Mouse (Mus musculus): ENCODE data around the gene Stk39. TPM values are rescaled to one million over a fixed set of nuclear protein-coding genes. Genes with fewer than 3 reads are reported as not detected.

The Stk39 gene
- total RNA-seq, 1 experiment = 5.0 TPM

DNA sequence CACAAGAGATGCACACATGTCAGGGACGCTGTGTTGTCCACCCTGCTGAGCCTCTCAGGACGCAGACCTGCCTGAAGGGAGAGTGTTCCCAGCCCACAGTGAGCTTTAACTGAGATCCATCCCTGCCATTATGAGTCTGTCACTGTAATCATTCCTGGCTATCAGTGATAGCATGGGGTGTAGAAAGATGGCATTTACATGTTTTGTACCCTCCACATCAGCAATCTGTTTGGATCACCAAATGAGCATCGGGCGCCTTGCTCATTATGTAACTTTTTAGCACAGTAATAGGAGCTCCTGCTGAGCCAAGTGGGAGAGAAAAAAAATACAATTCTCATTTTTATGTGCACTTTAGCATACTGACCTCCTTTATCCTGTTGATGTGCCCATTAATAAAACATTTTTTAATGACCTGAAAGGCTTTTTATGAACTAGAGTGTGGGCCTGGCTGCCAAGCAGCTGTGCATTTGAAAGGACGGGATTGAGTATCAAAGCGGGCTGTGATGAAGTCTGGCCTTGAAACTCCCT, 189.0 kb downstream of the Stk39 start:
- DNase-seq (ENCODE audit: low read depth, low spot score) = no peak
- no peak overlapping the region for H3K27ac ChIP-seq (ENCODE audit: insufficient read depth, low read depth, low read length, poor library complexity, severe bottlenecking)
- no peak for TF ChIP-seq ZC3H11A (IDR thresholded peaks at IDR 0.05; ENCODE audit: borderline replicate concordance, low read depth, low read length)
- no peak for TF ChIP-seq MAFK (IDR thresholded peaks at IDR 0.05; ENCODE audit: insufficient read depth, low read depth, low read length)
- no peak for TF ChIP-seq CHD2 (IDR thresholded peaks at IDR 0.05; ENCODE audit: low read depth, low read length)
- no peaks in the 10 kb centered on the region for H3K36me3 ChIP-seq (ENCODE audit: control insufficient read depth, insufficient read depth, low read length, poor library complexity, severe bottlenecking)
- in situ Hi-C loops (cut with MboI; ENCODE audit: low sequenced_read_pairs in 2 of 2, unreplicated experiment in 2 of 2) = no loop called here
- no peaks in the 10 kb centered on the region for H3K9me3 ChIP-seq (ENCODE audit: control insufficient read depth, insufficient read depth, low read depth, low read length)
- H3K9ac ChIP-seq (ENCODE audit: insufficient read depth, low read depth, low read length, poor library complexity, severe bottlenecking) = no peak overlapping the region
- H3K4me1 ChIP-seq (ENCODE audit: control insufficient read depth in 2 of 2, insufficient read depth in 2 of 2, low read length in 2 of 2, poor library complexity in 1 of 2) = no peaks in the 10 kb centered on the region
- no peak overlapping the region for H3K4me3 ChIP-seq (ENCODE audit: insufficient read depth in 1 of 2, low read depth in 1 of 2, low read length in 2 of 2, poor library complexity in 1 of 2, severe bottlenecking in 1 of 2)

DNA sequence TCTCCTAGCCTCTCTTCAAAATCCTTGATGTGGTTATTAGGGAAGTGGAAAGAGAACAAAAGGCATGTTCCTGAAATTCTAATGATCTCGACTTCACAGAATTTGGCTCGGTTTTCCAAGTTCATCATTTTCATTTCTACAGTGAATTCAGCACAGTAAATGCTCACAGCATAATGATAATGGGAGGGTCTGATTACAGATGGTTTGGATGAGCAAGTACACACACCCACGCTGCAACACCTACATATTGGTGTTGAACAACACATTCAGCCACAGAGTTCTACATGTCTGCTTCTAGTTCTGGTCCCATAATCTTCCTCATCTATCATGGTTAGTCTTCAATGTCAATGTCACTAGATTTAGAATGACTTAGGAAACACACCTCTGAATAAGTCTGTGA, 190.5 kb downstream of the Stk39 start:
- Histone ChIP-seq H3K9ac (ENCODE audit: insufficient read depth, low read depth, low read length, poor library complexity, severe bottlenecking) (no peak overlapping the region), H3K4me3 (ENCODE audit: insufficient read depth in 1 of 2, low read depth in 1 of 2, low read length in 2 of 2, poor library complexity in 1 of 2, severe bottlenecking in 1 of 2) (no peak overlapping the region), H3K36me3 (ENCODE audit: control insufficient read depth, insufficient read depth, low read length, poor library complexity, severe bottlenecking) (no peaks in the 10 kb centered on the region), H3K27ac (ENCODE audit: insufficient read depth, low read depth, low read length, poor library complexity, severe bottlenecking) (no peak overlapping the region), H3K9me3 (ENCODE audit: control insufficient read depth, insufficient read depth, low read depth, low read length) (no peaks in the 10 kb centered on the region), H3K4me1 (ENCODE audit: control insufficient read depth in 2 of 2, insufficient read depth in 2 of 2, low read length in 2 of 2, poor library complexity in 1 of 2) (no peaks in the 10 kb centered on the region)
- DNase-seq (ENCODE audit: low read depth, low spot score) = no peak
- TF ChIP-seq MAFK (IDR thresholded peaks at IDR 0.05; ENCODE audit: insufficient read depth, low read depth, low read length) (no peak), HCFC1 (IDR thresholded peaks at IDR 0.05; ENCODE audit: borderline replicate concordance, insufficient read depth, low read length) (no peak), CHD2 (IDR thresholded peaks at IDR 0.05; ENCODE audit: low read depth, low read length) (no peak)
- in situ Hi-C loops (cut with MboI; ENCODE audit: low sequenced_read_pairs in 2 of 2, unreplicated experiment in 2 of 2) = no loop called here

GRCm38 (mm10) chr2:68271301-68271700, 200.8 kb downstream of the Stk39 start:
- Histone ChIP-seq H3K27ac (ENCODE audit: insufficient read depth, low read depth, low read length, poor library complexity, severe bottlenecking) (no peak overlapping the region), H3K9me3 (ENCODE audit: control insufficient read depth, insufficient read depth, low read depth, low read length) (no peaks in the 10 kb centered on the region), H3K4me1 (ENCODE audit: control insufficient read depth in 2 of 2, insufficient read depth in 2 of 2, low read length in 2 of 2, poor library complexity in 1 of 2) (no peaks in the 10 kb centered on the region), H3K36me3 (ENCODE audit: control insufficient read depth, insufficient read depth, low read length, poor library complexity, severe bottlenecking) (peaks cover 4% of the 10 kb centered on the region; the same call in 1 of the 2 replicates), H3K9ac (ENCODE audit: insufficient read depth, low read depth, low read length, poor library complexity, severe bottlenecking) (no peak overlapping the region), H3K4me3 (ENCODE audit: insufficient read depth in 1 of 2, low read depth in 1 of 2, low read length in 2 of 2, poor library complexity in 1 of 2, severe bottlenecking in 1 of 2) (no peak overlapping the region)
- DNase-seq (ENCODE audit: low read depth, low spot score) = no peak
- in situ Hi-C loops (cut with MboI; ENCODE audit: low sequenced_read_pairs in 2 of 2, unreplicated experiment in 2 of 2) = no loop called here
- TF ChIP-seq ZNF384 (IDR thresholded peaks at IDR 0.05; ENCODE audit: low read depth, low read length) (no peak), CHD2 (IDR thresholded peaks at IDR 0.05; ENCODE audit: low read depth, low read length) (no peak), HCFC1 (IDR thresholded peaks at IDR 0.05; ENCODE audit: borderline replicate concordance, insufficient read depth, low read length) (no peak), ZC3H11A (IDR thresholded peaks at IDR 0.05; ENCODE audit: borderline replicate concordance, low read depth, low read length) (no peak), MAFK (IDR thresholded peaks at IDR 0.05; ENCODE audit: insufficient read depth, low read depth, low read length) (no peak)

DNA sequence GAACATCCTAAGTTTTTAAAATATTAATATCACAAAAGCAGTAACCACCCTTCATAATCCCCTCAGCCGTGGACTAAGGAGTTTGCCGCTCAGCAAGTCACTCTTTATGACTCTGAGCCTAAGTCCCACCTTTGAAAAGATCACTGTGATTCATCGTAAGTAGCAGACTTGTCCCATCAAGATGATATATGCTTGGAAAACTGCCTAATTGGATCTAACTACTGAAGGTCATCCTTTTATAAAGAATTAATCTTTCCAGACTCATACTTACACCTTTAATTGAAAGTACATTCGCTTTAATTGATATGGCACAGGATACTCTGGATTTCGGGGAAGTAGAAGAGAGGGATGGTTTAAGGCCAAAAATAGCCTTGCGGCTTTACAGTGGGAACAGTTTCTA, 201.2 kb downstream of the Stk39 start:
- in situ Hi-C loops (cut with MboI; ENCODE audit: low sequenced_read_pairs in 2 of 2, unreplicated experiment in 2 of 2) = no loop called here
- Histone ChIP-seq H3K9ac (ENCODE audit: insufficient read depth, low read depth, low read length, poor library complexity, severe bottlenecking) (no peak overlapping the region), H3K4me1 (ENCODE audit: control insufficient read depth in 2 of 2, insufficient read depth in 2 of 2, low read length in 2 of 2, poor library complexity in 1 of 2) (no peaks in the 10 kb centered on the region), H3K36me3 (ENCODE audit: control insufficient read depth, insufficient read depth, low read length, poor library complexity, severe bottlenecking) (peaks cover 4% of the 10 kb centered on the region; the same call in 1 of the 2 replicates), H3K27ac (ENCODE audit: insufficient read depth, low read depth, low read length, poor library complexity, severe bottlenecking) (no peak overlapping the region), H3K4me3 (ENCODE audit: insufficient read depth in 1 of 2, low read depth in 1 of 2, low read length in 2 of 2, poor library complexity in 1 of 2, severe bottlenecking in 1 of 2) (no peak overlapping the region), H3K9me3 (ENCODE audit: control insufficient read depth, insufficient read depth, low read depth, low read length) (no peaks in the 10 kb centered on the region)
- TF ChIP-seq ZNF384 (IDR thresholded peaks at IDR 0.05; ENCODE audit: low read depth, low read length) = no peak
- no peak for TF ChIP-seq CHD2 (IDR thresholded peaks at IDR 0.05; ENCODE audit: low read depth, low read length)
- no peak for TF ChIP-seq ZC3H11A (IDR thresholded peaks at IDR 0.05; ENCODE audit: borderline replicate concordance, low read depth, low read length)
- TF ChIP-seq HCFC1 (IDR thresholded peaks at IDR 0.05; ENCODE audit: borderline replicate concordance, insufficient read depth, low read length) = no peak
- TF ChIP-seq MAFK (IDR thresholded peaks at IDR 0.05; ENCODE audit: insufficient read depth, low read depth, low read length) = no peak
- DNase-seq (ENCODE audit: low read depth, low spot score) = no peak

DNA sequence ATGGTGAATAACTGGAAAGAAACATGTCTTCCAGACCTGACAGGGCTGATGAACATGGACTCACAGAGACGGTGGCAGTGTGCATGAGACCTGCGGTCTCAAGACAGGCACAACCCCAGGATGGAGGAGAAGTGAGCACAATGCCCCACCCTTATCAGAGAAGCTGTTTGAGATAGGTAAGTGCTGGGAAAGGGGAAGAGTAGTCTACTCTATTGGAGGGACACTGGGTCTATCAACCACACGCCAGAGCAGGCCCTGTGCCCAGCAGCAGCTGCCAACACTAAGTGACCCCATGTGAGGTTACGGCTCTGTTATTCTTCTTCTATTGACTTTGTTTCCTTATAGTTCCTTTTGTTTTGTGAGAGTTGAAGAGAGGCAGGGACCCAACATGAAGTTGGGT, 202.4 kb downstream of the Stk39 start:
- TF ChIP-seq ZNF384 (IDR thresholded peaks at IDR 0.05; ENCODE audit: low read depth, low read length) (no peak), CHD2 (IDR thresholded peaks at IDR 0.05; ENCODE audit: low read depth, low read length) (no peak), HCFC1 (IDR thresholded peaks at IDR 0.05; ENCODE audit: borderline replicate concordance, insufficient read depth, low read length) (no peak), MAFK (IDR thresholded peaks at IDR 0.05; ENCODE audit: insufficient read depth, low read depth, low read length) (no peak), ZC3H11A (IDR thresholded peaks at IDR 0.05; ENCODE audit: borderline replicate concordance, low read depth, low read length) (no peak)
- H3K4me3 ChIP-seq (ENCODE audit: insufficient read depth in 1 of 2, low read depth in 1 of 2, low read length in 2 of 2, poor library complexity in 1 of 2, severe bottlenecking in 1 of 2) = no peak overlapping the region
- in situ Hi-C loops (cut with MboI; ENCODE audit: low sequenced_read_pairs in 2 of 2, unreplicated experiment in 2 of 2) = no loop called here
- no peak overlapping the region for H3K27ac ChIP-seq (ENCODE audit: insufficient read depth, low read depth, low read length, poor library complexity, severe bottlenecking)
- H3K9me3 ChIP-seq (ENCODE audit: control insufficient read depth, insufficient read depth, low read depth, low read length) = no peaks in the 10 kb centered on the region
- no peaks in the 10 kb centered on the region for H3K4me1 ChIP-seq (ENCODE audit: control insufficient read depth in 2 of 2, insufficient read depth in 2 of 2, low read length in 2 of 2, poor library complexity in 1 of 2)
- peaks cover 4% of the 10 kb centered on the region; the same call in 1 of the 2 replicates for H3K36me3 ChIP-seq (ENCODE audit: control insufficient read depth, insufficient read depth, low read length, poor library complexity, severe bottlenecking)
- H3K9ac ChIP-seq (ENCODE audit: insufficient read depth, low read depth, low read length, poor library complexity, severe bottlenecking) = no peak overlapping the region
- no peak for DNase-seq (ENCODE audit: low read depth, low spot score)

All from ES-E14 (cell line).